Mouse (Mus musculus) telencephalon, adult 2 months (tissue): ENCODE measurements around the gene Smurf2.
A peak's percentile ranks its signal among the peaks of the same experiment; 100 is the strongest.

Experiments used
- DNase-seq: peaks from one replicate; pipeline ENCODE4 v3.0.0-alpha.2; 2011; ENCODE audit warnings: low read depth, low spot score

Smurf2 gene

GRCm38 (mm10) chr11:106920551-106921379 is at the start of gene Smurf2:
Gene Smurf2, minus strand, starts transcription at chr11:106920715.
- peak; percentile 62 for DNase-seq

GRCm38 (mm10) chr11:106969798-106970197 is 49.3 kb upstream of the Smurf2 start:
- no peak for DNase-seq

- no peak for DNase-seq
Measured at GRCm38 (mm10) chr11:106967630-106968029, 47.1 kb upstream of the Smurf2 start.

- no peak for DNase-seq
Measured at GRCm38 (mm10) chr11:106965881-106966280, 45.4 kb upstream of the Smurf2 start.

GRCm38 (mm10) chr11:106962310-106962709 is 41.8 kb upstream of the Smurf2 start:
- no peak for DNase-seq

- no peak for DNase-seq
Measured at GRCm38 (mm10) chr11:106961471-106962081, 41.1 kb upstream of the Smurf2 start.

GRCm38 (mm10) chr11:106959121-106959520 is 38.6 kb upstream of the Smurf2 start:
- no peak for DNase-seq

GRCm38 (mm10) chr11:106958407-106959071 is 38.0 kb upstream of the Smurf2 start:
- DNase-seq: no peak

- DNase-seq: no peak
Measured at GRCm38 (mm10) chr11:106957271-106957980, 36.9 kb upstream of the Smurf2 start.

GRCm38 (mm10) chr11:106954566-106954965 is 34.1 kb upstream of the Smurf2 start:
- no peak for DNase-seq

GRCm38 (mm10) chr11:106954116-106954515 is 33.6 kb upstream of the Smurf2 start:
- DNase-seq: no peak

- no peak for DNase-seq
Measured at GRCm38 (mm10) chr11:106937306-106937705, 16.8 kb upstream of the Smurf2 start.

- DNase-seq: no peak
Measured at GRCm38 (mm10) chr11:106930366-106930765, 9.9 kb upstream of the Smurf2 start.

GRCm38 (mm10) chr11:106928935-106929334 is 8.4 kb upstream of the Smurf2 start:
- no peak for DNase-seq

- DNase-seq: no peak
Measured at GRCm38 (mm10) chr11:106927950-106928349, 7.4 kb upstream of the Smurf2 start.

- no peak for DNase-seq
Measured at GRCm38 (mm10) chr11:106927226-106927625, 6.7 kb upstream of the Smurf2 start.

- no peak for DNase-seq
Measured at GRCm38 (mm10) chr11:106926732-106927131, 6.2 kb upstream of the Smurf2 start.

- no peak for DNase-seq
Measured at GRCm38 (mm10) chr11:106919612-106920550, 634 bp downstream of the Smurf2 start.

GRCm38 (mm10) chr11:106918901-106919300 is 1.6 kb downstream of the Smurf2 start:
- DNase-seq: no peak

- no peak for DNase-seq
Measured at GRCm38 (mm10) chr11:106911257-106911656, 9.3 kb downstream of the Smurf2 start.

GRCm38 (mm10) chr11:106908016-106908415 is 12.5 kb downstream of the Smurf2 start:
- DNase-seq: no peak
